Mouse (Mus musculus): ENCODE data around the gene Ablim1. TPM values are rescaled to one million over a fixed set of nuclear protein-coding genes. Genes with fewer than 3 reads are reported as not detected.

The Ablim1 gene
- total RNA-seq, 2 experiments from 2014 or later: 10.0 to 12.6 TPM

GRCm38 (mm10) chr19:57118785-57119565 is 195.7 kb downstream of the Ablim1 start:
- no peak for ATAC-seq (replicated peaks; ENCODE audit: low FRiP score, poor library complexity, severe bottlenecking)

GRCm38 (mm10) chr19:57117751-57118150 is 197.0 kb downstream of the Ablim1 start:
- no peak for ATAC-seq (replicated peaks; ENCODE audit: low FRiP score, poor library complexity, severe bottlenecking)

- ATAC-seq (replicated peaks; ENCODE audit: low FRiP score, poor library complexity, severe bottlenecking): no peak
Measured at GRCm38 (mm10) chr19:57116871-57117501, 197.7 kb downstream of the Ablim1 start.

GRCm38 (mm10) chr19:57115670-57116069 is 199.0 kb downstream of the Ablim1 start:
- ATAC-seq (replicated peaks; ENCODE audit: low FRiP score, poor library complexity, severe bottlenecking): no peak

- ATAC-seq (replicated peaks; ENCODE audit: low FRiP score, poor library complexity, severe bottlenecking): no peak
Measured at GRCm38 (mm10) chr19:57114951-57115350, 199.8 kb downstream of the Ablim1 start.

GRCm38 (mm10) chr19:57113975-57114374 is 200.7 kb downstream of the Ablim1 start:
- no peak for ATAC-seq (replicated peaks; ENCODE audit: low FRiP score, poor library complexity, severe bottlenecking)

- ATAC-seq (replicated peaks; ENCODE audit: low FRiP score, poor library complexity, severe bottlenecking): no peak
Measured at GRCm38 (mm10) chr19:57112816-57113406, 201.8 kb downstream of the Ablim1 start.

GRCm38 (mm10) chr19:57112231-57112815 is 202.4 kb downstream of the Ablim1 start:
- ATAC-seq (replicated peaks; ENCODE audit: low FRiP score, poor library complexity, severe bottlenecking): 0 out of 2 replicates have a peak, but pooled peaks have one; percentile 19

GRCm38 (mm10) chr19:57111301-57111700 is 203.4 kb downstream of the Ablim1 start:
- no peak for ATAC-seq (replicated peaks; ENCODE audit: low FRiP score, poor library complexity, severe bottlenecking)

GRCm38 (mm10) chr19:57109620-57110019 is 205.1 kb downstream of the Ablim1 start:
- no peak for ATAC-seq (replicated peaks; ENCODE audit: low FRiP score, poor library complexity, severe bottlenecking)

- ATAC-seq (replicated peaks; ENCODE audit: low FRiP score, poor library complexity, severe bottlenecking): no peak
Measured at GRCm38 (mm10) chr19:57106513-57106912, 208.2 kb downstream of the Ablim1 start.

GRCm38 (mm10) chr19:57106031-57106430 is 208.7 kb downstream of the Ablim1 start:
- no peak for ATAC-seq (replicated peaks; ENCODE audit: low FRiP score, poor library complexity, severe bottlenecking)

GRCm38 (mm10) chr19:57105156-57105555 is 209.6 kb downstream of the Ablim1 start:
- ATAC-seq (replicated peaks; ENCODE audit: low FRiP score, poor library complexity, severe bottlenecking): no peak

GRCm38 (mm10) chr19:57104171-57104748 is 210.5 kb downstream of the Ablim1 start:
- ATAC-seq (replicated peaks; ENCODE audit: low FRiP score, poor library complexity, severe bottlenecking): no peak

- no peak for ATAC-seq (replicated peaks; ENCODE audit: low FRiP score, poor library complexity, severe bottlenecking)
Measured at GRCm38 (mm10) chr19:57103360-57103958, 211.3 kb downstream of the Ablim1 start.

- ATAC-seq (replicated peaks; ENCODE audit: low FRiP score, poor library complexity, severe bottlenecking): no peak
Measured at GRCm38 (mm10) chr19:57101986-57102385, 212.7 kb downstream of the Ablim1 start.

- no peak for ATAC-seq (replicated peaks; ENCODE audit: low FRiP score, poor library complexity, severe bottlenecking)
Measured at GRCm38 (mm10) chr19:57100753-57101446, 213.8 kb downstream of the Ablim1 start.

- no peak for ATAC-seq (replicated peaks; ENCODE audit: low FRiP score, poor library complexity, severe bottlenecking)
Measured at GRCm38 (mm10) chr19:57099986-57100385, 214.7 kb downstream of the Ablim1 start.

- ATAC-seq (replicated peaks; ENCODE audit: low FRiP score, poor library complexity, severe bottlenecking): no peak
Measured at GRCm38 (mm10) chr19:57099094-57099357, 215.7 kb downstream of the Ablim1 start.
